Mouse (Mus musculus) myocyte (in vitro differentiated cells): Measurements from ENCODE around the gene Disc1. TPM values are rescaled to one million over a fixed set of nuclear protein-coding genes. Genes with fewer than 3 reads are reported as not detected.

Experiments
- H3K27me3 ChIP-seq: one replicate; pipeline ENCODE4 v1.6.1; 2011; ENCODE audit not compliant: control insufficient read depth, insufficient read depth, insufficient read length
- H3K36me3 ChIP-seq: one replicate; pipeline ENCODE4 v1.6.1; 2011; ENCODE audit not compliant: control insufficient read depth, insufficient read depth
- H3K4me2 ChIP-seq: one replicate; pipeline ENCODE4 v1.6.1; 2011; ENCODE audit warnings: low read depth, control low read depth
- H3K4me3 ChIP-seq: one replicate; pipeline ENCODE4 v1.5.1; 2011; ENCODE audit warnings: mild to moderate bottlenecking, control low read depth, moderate library complexity
- H3K79me2 ChIP-seq: one replicate; pipeline ENCODE4 v1.6.1; 2011; ENCODE audit not compliant: control insufficient read depth, insufficient read depth
- H3ac ChIP-seq: one replicate; pipeline ENCODE4 v1.6.1; 2011; ENCODE audit not compliant: control insufficient read depth, insufficient read length
- CEBPB ChIP-seq: IDR thresholded peaks from 2 replicates; pipeline ENCODE4 v1.6.1; 2011; ENCODE audit warnings: mild to moderate bottlenecking, moderate library complexity; ENCODE audit not compliant: poor library complexity, insufficient read depth, severe bottlenecking
- E2F4 ChIP-seq: IDR thresholded peaks from one replicate; pipeline ENCODE4 v1.6.1; 2011; ENCODE audit warnings: mild to moderate bottlenecking, control low read depth, moderate library complexity; ENCODE audit not compliant: insufficient read depth
- MAX ChIP-seq: IDR thresholded peaks from one replicate; pipeline ENCODE4 v1.6.1; 2011; ENCODE audit warnings: low read depth, mild to moderate bottlenecking, control low read depth
- MYOD1 ChIP-seq, 3 experiments: IDR thresholded peaks; one replicate each; pipeline ENCODE4 v1.6.1; 2011; ENCODE audit warnings: control low read depth in 2 of 3, low read depth in 2 of 3, mild to moderate bottlenecking in 2 of 3, moderate library complexity in 1 of 3; ENCODE audit not compliant: insufficient read length in 2 of 3, control insufficient read depth in 1 of 3
- MYOG ChIP-seq, 3 experiments: IDR thresholded peaks; one replicate each; pipeline ENCODE4 v1.6.1; 2011; ENCODE audit warnings: control low read depth in 2 of 3, low read depth in 2 of 3, mild to moderate bottlenecking in 2 of 3; ENCODE audit not compliant: insufficient read length in 2 of 3, control insufficient read depth in 1 of 3, insufficient read depth in 1 of 3
- POLR2A ChIP-seq: IDR thresholded peaks from one replicate; pipeline ENCODE4 v1.6.1; 2011; ENCODE audit warnings: low read depth, mild to moderate bottlenecking, control low read depth, moderate library complexity; ENCODE audit not compliant: insufficient read length
- POLR2AphosphoS2 ChIP-seq: IDR thresholded peaks from one replicate; pipeline ENCODE4 v1.6.1; 2011; ENCODE audit warnings: low read depth, control low read depth; ENCODE audit not compliant: insufficient read length
- REST ChIP-seq: IDR thresholded peaks from one replicate; pipeline ENCODE4 v1.6.1; 2011; ENCODE audit warnings: mild to moderate bottlenecking, control low read depth, moderate library complexity; ENCODE audit not compliant: insufficient read depth, insufficient read length
- SRF ChIP-seq: IDR thresholded peaks from one replicate; pipeline ENCODE4 v1.6.1; 2011; ENCODE audit warnings: low read depth; ENCODE audit not compliant: control insufficient read depth, insufficient read length
- TCF12 ChIP-seq: IDR thresholded peaks from one replicate; pipeline ENCODE4 v1.6.1; 2011; ENCODE audit warnings: mild to moderate bottlenecking, control low read depth; ENCODE audit not compliant: poor library complexity, insufficient read depth, severe bottlenecking
- TCF3 ChIP-seq: IDR thresholded peaks from one replicate; pipeline ENCODE4 v1.6.1; 2011; ENCODE audit warnings: low read depth, control low read depth; ENCODE audit not compliant: insufficient read length
- USF1 ChIP-seq: IDR thresholded peaks from one replicate; pipeline ENCODE4 v1.6.1; 2011; ENCODE audit warnings: low read depth, mild to moderate bottlenecking, control low read depth, moderate library complexity
- polyA plus RNA-seq: library from polyadenylated mRNA; unstranded; fragments of >200 nt; fragmentation: generic; extraction: Trizol; gene quantifications from one replicate; pipeline ENCODE4 v1.2.1, GENCODE M21; 2012; ENCODE audit warnings: missing spikeins

The Disc1 gene
- polyA plus RNA-seq, 1 experiment: 0.06 TPM

DNA sequence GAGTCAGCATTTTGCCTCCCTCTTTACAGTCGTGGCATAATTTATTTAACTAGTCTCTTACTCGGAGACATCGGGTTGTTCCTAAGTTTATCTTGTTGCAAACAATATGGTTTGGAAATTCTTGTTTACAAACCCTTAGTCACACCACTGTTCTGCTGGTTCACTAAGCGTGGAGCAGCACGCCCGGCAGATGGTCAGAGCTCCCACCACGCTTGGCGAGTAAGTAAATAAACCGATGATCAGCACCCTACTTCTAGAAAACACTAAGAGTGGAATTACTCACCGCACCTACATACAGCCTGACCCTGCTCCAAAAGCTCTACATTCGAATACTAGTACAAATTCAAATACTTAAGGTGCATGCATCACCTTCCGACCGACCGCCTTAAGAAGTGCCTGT lies 256.0 kb downstream of the Disc1 start:
- TF ChIP-seq MAX (no peak), SRF (no peak), TCF12 (no peak), CEBPB (no peak), TCF3 (no peak), REST (no peak), MYOD1 (IDR thresholded peaks at IDR 0.05; ENCODE audit: control insufficient read depth in 1 of 3, insufficient read length in 2 of 3, low read depth in 2 of 3) (no peak), POLR2AphosphoS2 (no peak), MYOG (IDR thresholded peaks at IDR 0.05; ENCODE audit: control insufficient read depth in 1 of 3, insufficient read depth in 1 of 3, insufficient read length in 2 of 3, low read depth in 2 of 3) (no peak), E2F4 (no peak), USF1 (no peak), POLR2A (no peak)
- Histone ChIP-seq H3K36me3 (no peaks in the 10 kb centered on the region), H3K4me2 (no peak overlapping the region), H3K27me3 (no peaks in the 10 kb centered on the region), H3ac (no peak overlapping the region), H3K79me2 (no peaks in the 10 kb centered on the region), H3K4me3 (no peak overlapping the region)

Other genes starting within 250 kb of the Disc1 start
- gene Gnpat, start 191.2 kb upstream of the Disc1 start, polyA plus RNA-seq: 95.4 TPM
- gene 2810004N23Rik, start 191.1 kb upstream of the Disc1 start, polyA plus RNA-seq: 27.1 TPM
- gene Exoc8, start 156.5 kb upstream of the Disc1 start, polyA plus RNA-seq: 8.8 TPM
- gene Sprtn, start 156.3 kb upstream of the Disc1 start, polyA plus RNA-seq: 13.3 TPM
- gene Egln1, start 104.9 kb upstream of the Disc1 start, polyA plus RNA-seq: 35.8 TPM
- gene Tsnax, start 41.2 kb upstream of the Disc1 start, polyA plus RNA-seq: 59.9 TPM